Mouse (Mus musculus) midbrain, embryonic 15.5 days (tissue): Measurements from ENCODE around the gene Nedd9. TPM values are rescaled to one million over a fixed set of nuclear protein-coding genes. Genes with fewer than 3 reads are reported as not detected.
A peak's percentile ranks its signal among the peaks of the same experiment; 100 is the strongest.

ENCODE experiments used
- ATAC-seq: fragments of 200-750 bp; cut with Nextera tagmentation; replicated peaks from 2 replicates; pipeline ENCODE4 v1.8.0; 2017; ENCODE audit warnings: moderate TSS enrichment
- H3K27ac ChIP-seq: fragments of 300-500 bp; sonication (generic); 2 replicates; pipeline ENCODE4 v1.5.1; 2015; ENCODE audit warnings: mild to moderate bottlenecking, inconsistent platforms
- H3K27me3 ChIP-seq: fragments of 300-500 bp; sonication (generic); replicated peaks from 2 replicates; pipeline ENCODE4 v1.6.1; 2015; ENCODE audit warnings: inconsistent platforms
- H3K36me3 ChIP-seq: fragments of 300-500 bp; sonication (generic); replicated peaks from 2 replicates; pipeline ENCODE4 v1.6.1; 2015; ENCODE audit warnings: inconsistent platforms
- H3K4me1 ChIP-seq: fragments of 300-500 bp; sonication (generic); 2 replicates; pipeline ENCODE4 v1.6.1; 2015; ENCODE audit warnings: inconsistent platforms
- H3K4me2 ChIP-seq: fragments of 300-500 bp; sonication (generic); 2 replicates; pipeline ENCODE4 v1.6.1; 2015; ENCODE audit warnings: inconsistent platforms, mild to moderate bottlenecking, moderate library complexity
- H3K4me3 ChIP-seq: fragments of 300-500 bp; sonication (generic); 2 replicates; pipeline ENCODE4 v1.5.1; 2015; ENCODE audit warnings: mild to moderate bottlenecking, inconsistent platforms
- H3K9ac ChIP-seq: fragments of 300-500 bp; sonication (generic); 2 replicates; pipeline ENCODE4 v1.6.1; 2015; ENCODE audit warnings: mild to moderate bottlenecking, inconsistent platforms
- H3K9me3 ChIP-seq: fragments of 300-500 bp; sonication (generic); 2 replicates; pipeline ENCODE4 v1.6.1; 2016; ENCODE audit warnings: inconsistent platforms
- WGBS: fragments of 180-500 bp; shearing (Covaris S2); methylation state at CpG from one replicate; pipeline ENCODE4 v1.1.7; 2015; ENCODE audit warnings: mixed read lengths; 5-methylcytosine and 5-hydroxymethylcytosine counted together
- polyA plus RNA-seq: library from polyadenylated mRNA; unstranded; fragments of >200 nt; fragmentation: Nextera tagmentation; extraction: Ambion mirVana; gene quantifications from 2 replicates; pipeline ENCODE4 v1.2.1, GENCODE M21; 2015

The Nedd9 gene
- polyA plus RNA-seq, 1 experiment from 2014 or later: 13.3 TPM

GRCm38 (mm10) chr13:41358009-41358408 lies 129.2 kb downstream of the Nedd9 start:
- Histone ChIP-seq H3K27ac (peak overlapping the region; percentile 88), H3K9me3 (no peaks in the 10 kb centered on the region), H3K36me3 (no peaks in the 10 kb centered on the region), H3K9ac (peak overlapping the region; percentile 59), H3K4me3 (peak overlapping the region; percentile 54), H3K4me2 (peak overlapping the region; percentile 67), H3K27me3 (0 out of 2 replicates have a peak, but pooled peaks cover 6% of the 10 kb centered on the region), H3K4me1 (peaks cover 39% of the 10 kb centered on the region)
- 5% methylated on average over 10 of the region's 10 CpGs for WGBS
- no peak for ATAC-seq

GRCm38 (mm10) chr13:41357586-41357985 lies 129.6 kb downstream of the Nedd9 start:
- peaks cover 39% of the 10 kb centered on the region for H3K4me1 ChIP-seq
- peak overlapping the region; percentile 54 for H3K4me3 ChIP-seq
- H3K4me2 ChIP-seq: peak overlapping the region; percentile 67
- H3K36me3 ChIP-seq: no peaks in the 10 kb centered on the region
- H3K9me3 ChIP-seq: no peaks in the 10 kb centered on the region
- 31% methylated on average over 3 of the region's 3 CpGs for WGBS
- no peak for ATAC-seq
- 0 out of 2 replicates have a peak overlapping the region, but pooled peaks have one; percentile 23 for H3K27ac ChIP-seq
- 0 out of 2 replicates have a peak, but pooled peaks cover 6% of the 10 kb centered on the region for H3K27me3 ChIP-seq
- peak overlapping the region; percentile 59 for H3K9ac ChIP-seq

GRCm38 (mm10) chr13:41357161-41357560 lies 130.0 kb downstream of the Nedd9 start:
- H3K9ac ChIP-seq: no peak overlapping the region

DNA sequence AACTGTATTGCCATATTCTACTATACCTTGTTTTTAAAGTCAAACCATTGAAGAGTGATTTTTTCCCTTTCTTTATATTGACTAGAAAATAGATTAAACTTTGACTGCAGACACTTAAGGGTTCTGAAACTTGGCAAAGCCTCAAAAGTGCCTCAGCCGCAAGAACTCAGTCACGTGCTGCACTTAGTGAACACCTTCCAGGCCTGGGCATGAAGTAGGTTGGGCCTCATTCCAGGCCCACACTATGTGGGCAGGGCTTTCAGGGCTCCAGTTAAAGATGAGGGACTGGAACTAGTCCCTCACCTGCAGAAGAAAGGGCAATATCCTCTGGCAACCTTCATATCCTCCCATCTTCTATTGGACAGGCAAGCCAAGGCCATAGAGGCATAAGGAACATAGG lies 131.6 kb downstream of the Nedd9 start:
- WGBS: 63% methylated on average over 2 of the region's 2 CpGs
- Histone ChIP-seq H3K4me3 (no peak overlapping the region), H3K9ac (no peak overlapping the region), H3K27me3 (no peaks in the 10 kb centered on the region), H3K4me2 (peak overlapping the region; percentile 21), H3K9me3 (no peaks in the 10 kb centered on the region), H3K27ac (no peak overlapping the region), H3K4me1 (peaks cover 48% of the 10 kb centered on the region), H3K36me3 (no peaks in the 10 kb centered on the region)
- ATAC-seq: no peak

More at GRCm38 (mm10) chr13:41357161-41357560, 130.0 kb downstream of the Nedd9 start:
- Histone ChIP-seq H3K4me3 (peak overlapping the region; percentile 54), H3K4me1 (peaks cover 44% of the 10 kb centered on the region), H3K27ac (no peak overlapping the region), H3K4me2 (peak overlapping the region; percentile 67), H3K9me3 (no peaks in the 10 kb centered on the region), H3K27me3 (0 out of 2 replicates have a peak, but pooled peaks cover 5% of the 10 kb centered on the region), H3K36me3 (no peaks in the 10 kb centered on the region)
- no peak for ATAC-seq
- 69% methylated on average over 4 of the region's 4 CpGs for WGBS

DNA sequence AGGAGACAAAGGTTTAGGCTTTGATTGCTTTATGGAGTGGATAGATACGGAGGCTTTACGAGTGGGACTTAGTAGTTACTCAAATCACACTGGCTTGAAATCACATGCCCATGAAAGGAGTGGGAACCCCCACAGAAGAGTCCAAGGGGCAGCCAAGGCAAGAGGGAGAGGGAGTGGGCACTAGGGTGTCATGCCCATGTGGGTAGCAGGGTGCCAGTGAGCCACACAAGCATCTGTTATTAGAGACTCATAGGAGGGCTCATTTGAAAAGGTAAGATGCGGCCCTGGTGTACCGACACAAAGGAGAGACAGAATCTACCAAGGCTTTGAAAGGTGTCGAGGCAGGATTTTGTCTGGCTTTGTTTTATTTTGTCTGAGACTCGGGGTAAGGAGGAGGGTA lies 132.6 kb downstream of the Nedd9 start:
- Histone ChIP-seq H3K27me3 (no peaks in the 10 kb centered on the region), H3K4me3 (no peak overlapping the region), H3K4me1 (peaks cover 39% of the 10 kb centered on the region), H3K27ac (no peak overlapping the region), H3K4me2 (peak overlapping the region; percentile 30), H3K36me3 (no peaks in the 10 kb centered on the region), H3K9ac (no peak overlapping the region), H3K9me3 (no peaks in the 10 kb centered on the region)
- no peak for ATAC-seq
- 37% methylated on average over 6 of the region's 6 CpGs for WGBS

GRCm38 (mm10) chr13:41353676-41354075 lies 133.5 kb downstream of the Nedd9 start:
- peaks cover 34% of the 10 kb centered on the region for H3K4me1 ChIP-seq
- whole genome bisulfite sequencing: 77% methylated on average over 3 of the region's 3 CpGs

DNA sequence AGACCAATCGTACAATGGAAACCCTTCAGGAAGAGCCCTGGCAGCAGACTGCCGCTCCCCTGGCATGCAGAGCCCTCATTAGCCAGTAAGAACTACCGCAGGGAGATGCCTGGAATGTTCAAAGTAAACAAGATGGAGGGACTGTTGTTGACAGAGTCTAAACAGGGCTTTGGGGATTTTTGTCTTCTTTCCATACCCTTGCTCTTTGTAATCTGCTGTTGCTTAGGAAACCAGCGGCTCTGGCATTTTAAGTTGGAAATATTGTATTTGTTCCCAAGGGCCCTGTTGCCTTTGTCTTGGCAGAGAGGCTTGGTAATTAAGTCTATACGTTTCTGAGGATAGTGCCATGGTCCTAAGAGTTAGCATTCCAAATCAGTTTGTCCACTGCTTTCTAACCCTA lies 134.8 kb downstream of the Nedd9 start:
- H3K27me3 ChIP-seq: no peaks in the 10 kb centered on the region

More at GRCm38 (mm10) chr13:41353676-41354075, 133.5 kb downstream of the Nedd9 start:
- Histone ChIP-seq H3K27me3 (no peaks in the 10 kb centered on the region), H3K4me2 (no peak overlapping the region), H3K9ac (no peak overlapping the region), H3K36me3 (no peaks in the 10 kb centered on the region), H3K9me3 (no peaks in the 10 kb centered on the region), H3K4me3 (no peak overlapping the region), H3K27ac (no peak overlapping the region)
- ATAC-seq: no peak

DNA sequence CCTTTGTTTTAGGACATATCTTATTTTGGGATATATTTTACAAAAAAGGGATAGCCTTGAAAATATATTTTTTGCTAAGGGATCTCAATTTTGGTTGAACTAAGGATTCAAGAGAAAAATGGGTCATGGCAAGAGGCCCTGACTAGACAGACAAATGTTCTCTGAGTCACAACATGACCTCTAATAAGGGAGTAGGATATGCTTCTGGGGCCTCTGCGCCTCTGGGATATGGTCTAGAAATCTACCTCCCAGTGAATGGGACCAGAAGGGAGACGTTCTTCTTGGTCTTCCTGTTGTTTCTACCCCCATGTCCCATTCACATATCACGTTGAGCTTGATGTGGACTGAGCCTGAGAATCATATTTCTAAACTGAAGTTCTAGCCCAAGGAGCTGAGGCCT lies 136.6 kb downstream of the Nedd9 start:
- H3K27ac ChIP-seq: no peak overlapping the region
- H3K4me3 ChIP-seq: no peak overlapping the region
- 94% methylated on average over 3 of the region's 3 CpGs for WGBS
- H3K27me3 ChIP-seq: no peaks in the 10 kb centered on the region
- no peaks in the 10 kb centered on the region for H3K9me3 ChIP-seq
- no peak overlapping the region for H3K4me2 ChIP-seq
- H3K4me1 ChIP-seq: peaks cover 24% of the 10 kb centered on the region
- H3K9ac ChIP-seq: no peak overlapping the region
- ATAC-seq: no peak
- H3K36me3 ChIP-seq: no peaks in the 10 kb centered on the region

More for the DNA sequence above, 134.8 kb downstream of the Nedd9 start:
- Histone ChIP-seq H3K27ac (peak overlapping the region; percentile 48), H3K36me3 (no peaks in the 10 kb centered on the region), H3K9ac (no peak overlapping the region), H3K4me2 (no peak overlapping the region), H3K9me3 (no peaks in the 10 kb centered on the region), H3K4me1 (peaks cover 25% of the 10 kb centered on the region), H3K4me3 (no peak overlapping the region)
- 18% methylated on average over 5 of the region's 5 CpGs for WGBS
- ATAC-seq: peak; percentile 74

GRCm38 (mm10) chr13:41349770-41350169 lies 137.4 kb downstream of the Nedd9 start:
- H3K4me3 ChIP-seq: no peak overlapping the region
- 66% methylated on average over 4 of the region's 4 CpGs for WGBS
- no peaks in the 10 kb centered on the region for H3K27me3 ChIP-seq
- ATAC-seq: no peak
- no peaks in the 10 kb centered on the region for H3K9me3 ChIP-seq
- H3K9ac ChIP-seq: no peak overlapping the region
- H3K4me1 ChIP-seq: peaks cover 25% of the 10 kb centered on the region
- H3K36me3 ChIP-seq: no peaks in the 10 kb centered on the region
- H3K4me2 ChIP-seq: no peak overlapping the region
- no peak overlapping the region for H3K27ac ChIP-seq

DNA sequence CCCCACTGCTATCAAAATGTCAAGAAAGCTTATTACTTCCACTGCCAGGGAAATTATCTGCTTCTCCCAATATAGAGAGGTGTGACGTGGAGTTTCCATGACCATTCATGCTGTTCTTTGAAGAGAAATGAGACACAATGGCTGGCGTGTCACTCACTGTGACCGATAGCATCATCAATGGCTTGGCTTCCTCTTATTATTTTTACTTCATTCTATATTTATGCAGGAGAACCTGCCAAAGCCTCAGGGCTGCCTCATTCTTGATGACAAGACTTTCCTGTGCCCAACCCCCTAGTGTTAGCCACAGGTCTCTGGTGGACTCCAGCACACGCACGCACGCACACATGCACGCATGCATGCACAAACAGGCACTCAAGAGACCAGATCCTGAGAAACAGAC lies 141.4 kb downstream of the Nedd9 start:
- no peak overlapping the region for H3K27ac ChIP-seq
- H3K4me3 ChIP-seq: no peak overlapping the region
- 81% methylated on average over 7 of the region's 7 CpGs for WGBS
- no peaks in the 10 kb centered on the region for H3K36me3 ChIP-seq
- H3K9ac ChIP-seq: no peak overlapping the region
- H3K9me3 ChIP-seq: no peaks in the 10 kb centered on the region
- H3K27me3 ChIP-seq: no peaks in the 10 kb centered on the region
- H3K4me1 ChIP-seq: 0 out of 2 replicates have a peak, but pooled peaks cover 6% of the 10 kb centered on the region
- H3K4me2 ChIP-seq: no peak overlapping the region
- ATAC-seq: no peak

- WGBS: 54% methylated on average over 6 of the region's 6 CpGs
- no peaks in the 10 kb centered on the region for H3K27me3 ChIP-seq
- no peak overlapping the region for H3K27ac ChIP-seq
- no peak overlapping the region for H3K4me3 ChIP-seq
- no peaks in the 10 kb centered on the region for H3K9me3 ChIP-seq
- no peak overlapping the region for H3K4me2 ChIP-seq
- no peaks in the 10 kb centered on the region for H3K36me3 ChIP-seq
- no peak for ATAC-seq
- H3K9ac ChIP-seq: no peak overlapping the region
- 0 out of 2 replicates have a peak, but pooled peaks cover 6% of the 10 kb centered on the region for H3K4me1 ChIP-seq
Observed at GRCm38 (mm10) chr13:41345306-41345705, 141.9 kb downstream of the Nedd9 start.

- Histone ChIP-seq H3K4me1 (0 out of 2 replicates have a peak, but pooled peaks cover 6% of the 10 kb centered on the region), H3K4me2 (no peak overlapping the region), H3K36me3 (no peaks in the 10 kb centered on the region), H3K4me3 (no peak overlapping the region), H3K9me3 (no peaks in the 10 kb centered on the region), H3K9ac (no peak overlapping the region), H3K27me3 (no peaks in the 10 kb centered on the region), H3K27ac (no peak overlapping the region)
- ATAC-seq: no peak
- WGBS: 88% methylated on average over 3 of the region's 3 CpGs
Observed at GRCm38 (mm10) chr13:41343887-41344266, 143.3 kb downstream of the Nedd9 start.

DNA sequence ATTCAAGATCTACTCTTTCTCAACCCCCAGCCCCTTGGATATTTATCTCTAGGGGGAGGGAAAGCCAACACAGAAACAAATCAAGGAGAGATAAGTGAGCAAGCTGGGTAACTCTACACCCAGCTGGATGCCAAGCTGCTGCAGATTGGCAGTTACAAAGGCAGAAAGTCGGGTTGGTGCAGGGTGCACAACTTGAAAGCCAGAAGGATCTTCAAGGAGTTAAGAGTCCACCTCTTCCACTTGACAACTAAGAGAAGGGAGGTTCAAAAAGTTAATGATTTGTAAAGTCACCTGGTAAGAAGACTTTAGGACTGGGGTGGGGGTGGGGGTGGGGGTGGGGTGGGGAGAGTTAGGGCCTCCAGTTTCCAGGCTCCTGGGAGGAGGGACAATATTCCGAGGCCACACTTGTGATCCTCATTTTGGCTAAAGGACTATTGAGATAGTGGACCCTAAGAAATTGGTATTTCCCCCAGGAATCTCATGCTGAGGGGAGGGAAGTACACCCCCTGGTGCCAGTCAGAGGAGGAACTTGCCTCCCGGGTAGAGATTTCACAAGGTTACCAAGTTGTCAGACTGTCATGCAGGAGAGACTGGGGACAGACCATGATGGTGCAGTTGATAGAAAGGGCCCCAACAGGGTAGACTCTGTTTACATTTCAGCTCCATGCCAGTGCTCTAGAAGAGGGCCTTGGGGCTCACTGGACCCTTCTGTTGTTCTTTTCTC lies 143.8 kb downstream of the Nedd9 start:
- H3K27ac ChIP-seq: no peak overlapping the region
- 78% methylated on average over 3 of the region's 3 CpGs for WGBS
- H3K27me3 ChIP-seq: no peaks in the 10 kb centered on the region
- H3K9ac ChIP-seq: no peak overlapping the region
- H3K4me1 ChIP-seq: 0 out of 2 replicates have a peak, but pooled peaks cover 6% of the 10 kb centered on the region
- no peaks in the 10 kb centered on the region for H3K36me3 ChIP-seq
- no peak overlapping the region for H3K4me3 ChIP-seq
- H3K4me2 ChIP-seq: no peak overlapping the region
- H3K9me3 ChIP-seq: no peaks in the 10 kb centered on the region
- ATAC-seq: no peak
